Mouse (Mus musculus): ENCODE data around the gene Bud13.

- TF ChIP-seq MAX (IDR thresholded peaks at IDR 0.05; ENCODE audit: low read length) (no peak), CTCF (IDR thresholded peaks at IDR 0.05 in 2 of 3, conservative IDR thresholded peaks at IDR 0.05 in 1 of 3; ENCODE audit: control insufficient read depth in 1 of 3, insufficient read depth in 1 of 3, low read depth in 2 of 3, low read length in 3 of 3, poor library complexity in 1 of 3, severe bottlenecking in 1 of 3) (no peak), NRF1 (IDR thresholded peaks at IDR 0.05; ENCODE audit: insufficient read depth, low read depth, low read length, poor library complexity, severe bottlenecking) (no peak), MAZ (IDR thresholded peaks at IDR 0.05; ENCODE audit: low read depth, low read length) (no peak), POLR2A (IDR thresholded peaks at IDR 0.05; ENCODE audit: control insufficient read depth in 1 of 2, insufficient read depth in 1 of 2, low read depth in 1 of 2, low read length in 2 of 2, poor library complexity in 1 of 2) (no peak), RAD21 (IDR thresholded peaks at IDR 0.05; ENCODE audit: low read depth, low read length) (no peak), GATA1 (IDR thresholded peaks at IDR 0.05; ENCODE audit: low read depth, low read length) (no peak)
Observed at GRCm38 (mm10) chr9:46339051-46339652, 56.3 kb downstream of the Bud13 start.

All from MEL (cell line).